Mouse (Mus musculus): ENCODE data around the gene Kdm6b. TPM values are rescaled to one million over a fixed set of nuclear protein-coding genes. Genes with fewer than 3 reads are reported as not detected.

Gene Kdm6b
- total RNA-seq, 2 experiments from 2014 or later = 32.0 to 41.6 TPM

GRCm38 (mm10) chr11:69419443-69419812 is 6.0 kb upstream of the Kdm6b start:
- no peak for DNase-seq

GRCm38 (mm10) chr11:69418481-69419442 is 5.3 kb upstream of the Kdm6b start:
- DNase-seq = peak; percentile 89 to 90

GRCm38 (mm10) chr11:69417449-69418384 is 4.2 kb upstream of the Kdm6b start:
- DNase-seq = peak; percentile 86

GRCm38 (mm10) chr11:69416921-69417448 is 3.5 kb upstream of the Kdm6b start:
- DNase-seq = no peak

GRCm38 (mm10) chr11:69416509-69416908 is 3.0 kb upstream of the Kdm6b start:
- no peak for DNase-seq

- no peak for DNase-seq
Measured at GRCm38 (mm10) chr11:69415668-69416451, 2.4 kb upstream of the Kdm6b start.

GRCm38 (mm10) chr11:69415327-69415667 is 1.8 kb upstream of the Kdm6b start:
- DNase-seq = peak in 1 of 2 experiments; percentile 63

GRCm38 (mm10) chr11:69414421-69415326 is 1.2 kb upstream of the Kdm6b start:
- DNase-seq = no peak

- no peak for DNase-seq
Measured at GRCm38 (mm10) chr11:69412548-69412947, 927 bp downstream of the Kdm6b start.

- DNase-seq = peak in 1 of 2 experiments; percentile 50
Measured at GRCm38 (mm10) chr11:69411538-69412203, 1.8 kb downstream of the Kdm6b start.

GRCm38 (mm10) chr11:69411073-69411535 is 2.4 kb downstream of the Kdm6b start:
- peak; percentile 90 to 91 for DNase-seq

GRCm38 (mm10) chr11:69410310-69411072 is 3.0 kb downstream of the Kdm6b start:
- DNase-seq = peak; percentile 61 to 63

- peak in 1 of 2 experiments; percentile 58 for DNase-seq
Measured at GRCm38 (mm10) chr11:69410045-69410309, 3.5 kb downstream of the Kdm6b start.

GRCm38 (mm10) chr11:69409378-69410044 is 4.0 kb downstream of the Kdm6b start:
- DNase-seq = peak; percentile 77 to 79

GRCm38 (mm10) chr11:69408541-69409377 is 4.7 kb downstream of the Kdm6b start:
- DNase-seq = peak; percentile 82 to 83

- no peak for DNase-seq
Measured at GRCm38 (mm10) chr11:69407724-69408004, 5.8 kb downstream of the Kdm6b start.

- DNase-seq = no peak
Measured at GRCm38 (mm10) chr11:69406867-69407723, 6.4 kb downstream of the Kdm6b start.

Measured in layer of hippocampus, postnatal 36 days (tissue).